In the genomic region with DNA sequence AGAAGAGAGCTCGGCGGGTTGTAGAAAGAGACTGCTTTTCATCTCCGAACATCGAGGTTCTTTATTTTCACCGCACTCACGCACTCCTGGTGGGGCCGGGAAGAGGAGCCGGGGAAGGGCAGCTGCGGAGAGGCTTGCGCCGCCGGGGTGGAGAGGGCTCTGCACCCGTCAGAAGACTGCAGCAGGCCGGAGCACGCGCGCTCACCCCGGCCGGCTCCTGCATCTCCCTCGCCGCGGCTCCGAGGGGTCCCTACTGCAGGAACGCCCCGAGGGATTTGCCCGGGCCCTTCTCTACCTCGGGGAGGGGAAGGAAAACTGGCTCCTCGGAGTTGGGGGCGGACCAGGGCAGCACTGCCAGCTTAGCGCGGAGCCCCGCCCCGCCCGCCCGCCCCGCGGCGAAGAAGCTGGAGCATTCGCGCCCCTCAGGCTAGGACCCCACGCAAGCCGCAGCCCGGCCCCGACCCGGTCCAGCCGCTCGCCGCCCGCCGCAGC, we compare ENCODE assay signal across 9 mouse cellular contexts. TPM values are rescaled to one million over a fixed set of nuclear protein-coding genes. Genes with fewer than 3 reads are reported as not detected.
DNase-seq lines count a peak whose midpoint lies in the region; ATAC-seq lines count a peak whose summit lies in the region.
"Had no signal": no experiment of that assay in that cellular context is flagged by ENCODE, and none has a peak within 500 bp of the region (broad histone marks: within the 10 kb centered on the region; RNA-seq: fewer than 3 reads in every experiment).

No protein-coding gene starts in this region.

- intact Hi-C loops in left cerebral cortex, postnatal 36 days (cut with DNase I): loop anchor here (1.0 to 5.0 kb wide), 2 partner anchors 36 to 68 kb away; no protein-coding TSS in a partner anchor

- WGBS in forebrain, embryonic 14.5 days: under 1% methylated on average over 44 of the region's 50 CpGs
- under 1% methylated on average over 43 of the region's 50 CpGs for WGBS in neural tube, embryonic 15.5 days

- peak overlapping the region; percentile 60 for H3K4me2 ChIP-seq in forebrain, embryonic 14.5 days (ENCODE audit: low read length)
- H3K4me2 ChIP-seq in neural tube, embryonic 15.5 days: peak overlapping the region; percentile 64

- H3K36me3 ChIP-seq in forebrain, embryonic 14.5 days (ENCODE audit: control insufficient read depth, insufficient read depth, low read length): peaks cover 4% of the 10 kb centered on the region; the same call in 1 of the 2 replicates
- no peaks in the 10 kb centered on the region for H3K36me3 ChIP-seq in neural tube, embryonic 15.5 days

- peak overlapping the region; percentile 79 for H3K4me3 ChIP-seq in forebrain, embryonic 14.5 days (ENCODE audit: low read depth, low read length)
- H3K4me3 ChIP-seq in neural tube, embryonic 15.5 days (replicated peaks): peak overlapping the region; percentile 77

- DNase-seq in layer of hippocampus, adult 11-12 months (ENCODE audit: low spot score): peak; percentile 54
- DNase-seq in layer of hippocampus, adult 9-10 months (ENCODE audit: low spot score): no peak
- DNase-seq in cerebellum, adult 9-10 months: peak; percentile 70
- no peak for DNase-seq in forebrain, embryonic 14.5 days (ENCODE audit: low spot score)
- DNase-seq in left cerebral cortex, postnatal 36 days (ENCODE audit: low spot score in 2 of 2): peak; percentile 48 to 66
- no peak for DNase-seq in thymus, postnatal 36 days

- H3K4me1 ChIP-seq in forebrain, embryonic 14.5 days (ENCODE audit: control insufficient read depth, insufficient read depth, low read length): peaks cover 24% of the 10 kb centered on the region
- H3K4me1 ChIP-seq in neural tube, embryonic 15.5 days: peaks cover 89% of the 10 kb centered on the region

- H3K27ac ChIP-seq in forebrain, embryonic 14.5 days (ENCODE audit: low read depth, low read length): peak overlapping the region; percentile 99
- H3K27ac ChIP-seq in neural tube, embryonic 15.5 days (replicated peaks): peak overlapping the region; percentile 98
- H3K27ac ChIP-seq: macrophage had no signal

- no peaks in the 10 kb centered on the region for H3K9me3 ChIP-seq in forebrain, embryonic 14.5 days (replicated peaks; ENCODE audit: control insufficient read depth, low read length)
- no peaks in the 10 kb centered on the region for H3K9me3 ChIP-seq in neural tube, embryonic 15.5 days (replicated peaks)

- ATAC-seq in forebrain, embryonic 14.5 days: peak; percentile 33
- peak; percentile 3; the same call in 1 of the 2 replicates for ATAC-seq in neural tube, embryonic 15.5 days (ENCODE audit: low FRiP score)
- ATAC-seq in granulocyte monocyte progenitor cell, adult 5-6 weeks (replicated peaks; ENCODE audit: poor library complexity, severe bottlenecking): no peak

- H3K27me3 ChIP-seq in forebrain, embryonic 14.5 days (replicated peaks; ENCODE audit: control insufficient read depth, insufficient read depth, low read length): 0 out of 2 replicates have a peak, but pooled peaks cover 14% of the 10 kb centered on the region
- 0 out of 2 replicates have a peak, but pooled peaks cover 6% of the 10 kb centered on the region for H3K27me3 ChIP-seq in neural tube, embryonic 15.5 days (replicated peaks)

- H3K9ac ChIP-seq in forebrain, embryonic 14.5 days (ENCODE audit: low read length): peak overlapping the region; percentile 99
- H3K9ac ChIP-seq in neural tube, embryonic 15.5 days (replicated peaks): peak overlapping the region; percentile 96

RNA-seq across cellular contexts. Expression of a gene that starts 27.2 kb away (rescaled TPM):
- 24.5 and 36.8 TPM in 2 replicates for polyA plus RNA-seq in forebrain, embryonic 14.5 days (2014; fragmentation: Nextera tagmentation; extraction: Ambion mirVana)
- 10 to 100 TPM; 54.1 to 56.8 TPM for total RNA-seq in left cerebral cortex, postnatal 36 days (2021)
- 48.2 and 50.0 TPM in 2 replicates for polyA plus RNA-seq in neural tube, embryonic 15.5 days (2015; fragmentation: Nextera tagmentation; extraction: Ambion mirVana)
- total RNA-seq in granulocyte monocyte progenitor cell, adult 5-6 weeks (2014; fragmentation: Nextera tagmentation): 46.7 and 63.6 TPM in 2 replicates
- total RNA-seq in granulocyte monocyte progenitor cell, adult 5-6 weeks (2017): 34.0 and 35.8 TPM in 2 replicates

RNA-seq across cellular contexts. Expression of a gene that starts 35.2 kb away (rescaled TPM):
- not detected in 2 replicates for polyA plus RNA-seq in forebrain, embryonic 14.5 days (2014; fragmentation: Nextera tagmentation; extraction: Ambion mirVana)
- total RNA-seq in left cerebral cortex, postnatal 36 days (2021): not detected
- polyA plus RNA-seq in neural tube, embryonic 15.5 days (2015; fragmentation: Nextera tagmentation; extraction: Ambion mirVana): 0.20 TPM in 1 of 2 replicates, not detected in the other
- not detected in 2 replicates for total RNA-seq in granulocyte monocyte progenitor cell, adult 5-6 weeks (2014; fragmentation: Nextera tagmentation)
- not detected in 2 replicates for total RNA-seq in granulocyte monocyte progenitor cell, adult 5-6 weeks (2017)
- polyA plus RNA-seq: macrophage had no signal

Comparison
In these comparisons a context has a peak if more than half of its experiments do, and no peak if none do; other contexts are left out.
1. DNase-seq: peak in layer of hippocampus, adult 11-12 months (single experiment), cerebellum, adult 9-10 months (single experiment) and left cerebral cortex, postnatal 36 days (2 of 2); none in layer of hippocampus, adult 9-10 months (single experiment), forebrain, embryonic 14.5 days (single experiment) and thymus, postnatal 36 days (0 of 2).